Mouse (Mus musculus): ENCODE results near the gene Cadm1.

The Cadm1 gene

DNA sequence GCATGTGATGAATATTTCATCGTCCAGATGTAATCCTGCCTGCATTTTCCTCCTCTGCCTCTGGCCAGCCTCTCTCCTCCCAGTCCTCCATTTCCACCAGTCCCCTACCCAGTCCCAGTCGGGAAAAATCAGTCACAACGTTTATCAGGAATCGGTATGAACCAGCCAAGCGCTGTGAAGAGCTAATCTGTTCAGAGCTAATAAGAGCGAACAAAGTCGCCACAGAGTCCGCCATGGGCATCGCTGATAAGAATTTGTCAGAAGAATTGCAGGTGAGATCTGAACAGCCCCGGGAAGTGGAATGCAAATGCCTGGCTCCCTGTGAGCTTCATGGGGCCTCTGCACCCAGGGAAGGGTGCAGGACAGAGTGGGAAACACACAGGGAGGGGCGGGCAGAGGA lies 352.4 kb downstream of the Cadm1 start:
- no peak for DNase-seq

DNA sequence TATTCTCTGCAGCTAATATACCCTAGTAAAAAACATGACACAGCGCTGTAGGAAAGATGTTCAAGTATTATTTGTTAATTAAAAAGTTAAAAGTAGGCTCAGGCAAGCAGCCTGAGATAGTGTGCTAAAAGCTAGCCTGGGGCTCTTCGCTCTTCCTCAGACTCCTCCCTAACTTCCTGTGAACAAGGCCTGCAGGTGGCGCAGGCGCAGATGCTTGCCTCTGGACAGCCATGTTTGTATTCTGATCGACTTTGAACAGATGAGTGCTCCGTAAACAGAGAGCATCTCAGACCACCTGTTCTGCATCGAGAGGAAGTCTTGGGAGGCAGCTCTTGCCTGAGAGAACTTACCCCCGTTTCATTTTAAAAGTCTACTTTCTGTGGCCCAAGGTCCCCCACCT lies 361.7 kb downstream of the Cadm1 start:
- no peak for DNase-seq

DNA sequence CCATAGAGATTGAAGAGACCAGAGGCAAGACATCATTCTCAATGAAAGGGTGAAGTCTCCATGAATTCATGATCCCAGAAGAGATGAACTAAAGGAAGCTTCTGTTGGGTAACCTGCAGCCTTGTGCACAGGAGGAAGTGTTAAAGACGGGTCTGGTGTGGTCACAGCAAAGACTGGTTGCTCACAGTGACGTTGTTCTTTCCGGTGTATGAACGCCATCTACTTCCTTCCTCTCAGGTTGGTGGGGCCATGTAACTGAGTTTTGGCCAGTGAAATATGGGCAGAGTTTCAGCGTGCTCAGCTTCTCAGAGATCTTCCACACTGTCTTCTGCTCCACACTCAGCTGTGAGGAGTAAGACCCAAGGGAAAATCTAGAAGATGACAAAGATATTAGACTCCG lies 363.0 kb downstream of the Cadm1 start:
- no peak for DNase-seq

DNA sequence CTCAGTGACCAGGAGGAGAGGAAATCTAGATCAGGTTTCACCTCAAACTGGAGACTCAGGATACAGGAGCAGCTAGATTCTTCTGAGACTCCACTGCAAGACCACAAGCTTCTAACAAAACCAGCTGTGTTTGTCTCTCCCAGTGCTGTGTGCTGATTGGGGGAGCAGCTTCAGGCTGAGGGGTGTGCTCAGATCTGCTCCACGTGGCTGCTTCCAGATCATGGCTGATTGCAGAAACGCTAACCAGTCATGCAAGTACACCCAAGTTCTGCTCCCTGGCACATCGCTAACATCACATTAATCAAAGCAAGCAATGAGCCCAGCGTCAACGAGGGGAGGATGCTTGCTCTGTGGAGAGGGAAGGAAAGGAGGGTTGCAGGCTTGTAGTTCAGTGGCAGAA lies 364.1 kb downstream of the Cadm1 start:
- no peak for DNase-seq

DNA sequence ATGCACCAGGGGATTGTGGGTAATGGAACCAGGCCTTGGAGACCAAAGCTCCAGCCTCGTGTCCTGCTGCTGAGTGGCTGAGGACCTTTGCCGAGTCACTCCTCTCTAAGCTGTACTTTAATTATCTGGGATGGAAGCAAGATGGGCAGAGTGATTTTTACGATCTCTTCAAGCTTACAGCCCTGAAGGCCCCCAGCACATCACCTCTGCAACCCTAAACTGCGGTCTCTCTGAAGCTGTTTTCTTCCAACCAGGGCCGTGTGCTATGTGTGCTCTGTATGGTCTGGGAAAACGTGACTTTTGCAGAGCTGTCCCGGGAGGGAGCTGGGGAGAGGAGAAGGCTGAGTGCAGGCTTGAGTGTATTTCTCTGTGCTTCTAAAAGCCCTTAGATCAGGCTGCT lies 364.7 kb downstream of the Cadm1 start:
- no peak for DNase-seq

DNA sequence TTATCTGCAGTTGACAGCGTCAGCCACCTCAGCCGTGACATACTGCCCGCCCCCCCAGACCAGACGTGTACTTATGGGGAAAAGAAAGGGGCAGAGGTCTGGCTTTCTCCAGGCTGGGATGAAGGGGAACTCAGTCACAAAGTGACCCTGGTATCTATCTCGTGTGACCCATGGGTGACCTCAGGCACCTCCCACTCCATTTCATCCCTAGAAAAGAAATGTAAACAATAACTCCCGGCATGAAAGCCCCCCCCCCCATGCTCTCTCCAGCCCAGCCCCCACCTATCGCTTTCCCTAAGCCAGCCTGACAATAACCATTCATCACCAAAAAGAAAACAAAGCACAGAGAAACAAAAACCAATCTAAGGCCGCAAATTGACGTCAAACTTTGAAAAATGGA lies 365.1 kb downstream of the Cadm1 start:
- DNase-seq, result no peak

DNA sequence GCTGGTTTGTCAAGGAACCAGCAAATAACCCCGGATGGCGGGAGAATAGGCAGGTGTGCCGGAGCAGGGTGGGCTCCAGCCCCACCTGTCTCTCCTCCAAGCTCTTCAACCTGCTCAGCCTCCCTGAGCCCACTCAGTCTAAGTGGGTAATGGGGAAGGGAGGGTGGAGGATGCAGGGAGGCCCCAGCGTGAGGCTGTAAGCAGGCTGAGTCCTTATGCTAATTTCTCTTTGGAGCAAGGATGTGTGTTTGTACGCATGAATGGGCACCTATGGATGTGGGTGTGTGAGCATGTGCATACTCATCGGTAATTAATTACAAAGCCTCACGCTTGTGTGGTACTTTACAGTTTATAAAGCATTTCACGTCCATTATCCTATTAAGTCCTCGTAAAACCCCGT lies 370.8 kb downstream of the Cadm1 start:
- DNase-seq, result no peak

DNA sequence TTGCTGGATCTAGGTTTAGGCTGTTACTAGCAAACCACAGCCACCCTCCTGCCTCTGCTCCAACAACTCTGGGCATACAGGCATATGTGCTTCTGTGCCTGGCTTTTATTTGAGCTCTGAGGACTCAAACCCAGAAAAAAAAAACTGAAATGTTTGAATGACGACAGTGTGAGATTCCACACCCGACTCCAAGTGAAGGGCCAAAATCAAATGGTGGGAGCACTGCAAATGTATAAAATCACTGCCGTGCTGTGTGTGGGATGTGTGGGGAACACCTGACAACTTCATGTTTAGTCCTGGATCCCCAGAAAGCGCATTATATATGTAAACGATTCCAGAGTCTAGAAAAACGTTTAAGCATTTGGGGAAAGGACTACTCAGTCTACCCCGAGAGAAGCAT lies 373.7 kb downstream of the Cadm1 start:
- DNase-seq, result no peak

DNA sequence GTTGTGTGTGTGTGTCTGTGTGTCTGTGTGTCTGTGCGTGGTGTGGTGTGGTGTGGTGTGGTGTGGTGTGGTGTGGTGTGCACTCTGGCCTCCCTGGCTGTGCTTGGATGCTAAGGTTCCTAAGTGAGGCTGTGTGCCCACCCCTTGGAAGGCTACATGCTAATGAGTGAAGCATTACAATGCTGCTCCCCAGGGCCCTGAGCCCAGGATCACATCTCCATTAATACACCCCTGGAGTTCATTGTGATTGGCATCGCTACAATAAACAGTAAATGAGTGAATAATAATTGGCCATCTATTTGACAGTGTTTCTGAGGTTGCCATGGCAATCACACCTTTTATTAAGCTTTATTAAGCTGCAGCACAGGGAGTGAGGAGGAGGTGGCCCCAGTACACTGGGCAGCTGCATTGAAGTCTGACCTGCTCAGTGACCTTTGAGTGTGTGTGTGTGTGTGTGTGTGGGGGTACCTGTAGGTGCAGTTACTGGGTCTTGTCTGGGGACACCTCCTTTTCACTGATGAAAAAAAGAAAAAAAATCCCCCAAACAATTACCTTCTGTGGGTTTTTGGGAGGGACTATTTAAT lies 374.5 kb downstream of the Cadm1 start:
- no peak for DNase-seq

DNA sequence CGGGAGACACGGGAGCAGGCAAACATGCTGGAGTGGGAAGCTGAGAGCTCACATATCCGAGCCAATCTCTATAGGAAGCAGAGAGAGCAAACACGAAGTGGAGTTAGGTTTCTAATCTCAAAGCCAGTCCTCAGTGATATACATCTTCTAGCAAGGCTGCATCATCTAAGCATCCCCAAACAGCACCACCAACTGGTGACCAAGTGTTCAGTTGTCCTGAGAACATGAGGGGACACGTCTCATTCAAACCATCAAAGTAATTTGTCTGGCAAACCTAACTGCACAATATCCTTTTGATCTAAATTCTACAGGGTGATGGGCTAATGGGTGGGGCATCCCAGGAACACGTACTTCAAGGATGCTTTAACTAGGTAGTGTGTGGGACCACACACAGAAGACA lies 376.5 kb downstream of the Cadm1 start:
- no peak for DNase-seq

All from lung, postnatal 4 days (tissue).